Comparison of ENCODE assay signal across 8 mouse cellular contexts in genomic region chr15:97246911-97247790, GRCm38 (mm10). TPM values are rescaled to one million over a fixed set of nuclear protein-coding genes. Genes with fewer than 3 reads are reported as not detected.
A peak's percentile ranks its signal among the peaks of the same experiment; 100 is the strongest.
DNase-seq lines count a peak whose midpoint lies in the region; ATAC-seq and TF ChIP-seq lines count a peak whose summit lies in the region.

Pced1b (plus strand) TSS chr15:97247107.
Amigo2 (minus strand) TSS chr15:97247287.

- no peaks in the 10 kb centered on the region; the same call in 1 of the 2 replicates for H3K27me3 ChIP-seq in embryonic facial prominence, embryonic 11.5 days (ENCODE audit: control insufficient read depth, insufficient read depth, low read length)
- no peaks in the 10 kb centered on the region for H3K27me3 ChIP-seq in liver, adult 2 months (ENCODE audit: control insufficient read depth, insufficient read depth, low read length)
- H3K27me3 ChIP-seq in midbrain, postnatal 0 days (ENCODE audit: insufficient read depth, low read length), result no peaks in the 10 kb centered on the region
- H3K27me3 ChIP-seq in stomach, embryonic 14.5 days (ENCODE audit: control insufficient read depth, insufficient read depth, low read length), result no peaks in the 10 kb centered on the region

- H3K4me3 ChIP-seq in embryonic facial prominence, embryonic 11.5 days (ENCODE audit: low read depth, low read length), result peak within 1 kb of the TSS; percentile 81
- H3K4me3 ChIP-seq in liver, adult 2 months (ENCODE audit: insufficient read depth, low read depth, low read length), result peak within 1 kb of the TSS; percentile 98
- H3K4me3 ChIP-seq in midbrain, postnatal 0 days (ENCODE audit: low read depth, low read length), result peak within 1 kb of the TSS; percentile 80
- H3K4me3 ChIP-seq in stomach, embryonic 14.5 days (ENCODE audit: low read depth, low read length), result peak within 1 kb of the TSS; percentile 78

- peak; percentile 43; the same call in 1 of the 2 replicates for TF ChIP-seq POLR2A in liver, adult 2 months (IDR thresholded peaks at IDR 0.05; ENCODE audit: extremely low read depth, insufficient read depth, low read length)

- H3K4me1 ChIP-seq in embryonic facial prominence, embryonic 11.5 days (ENCODE audit: control insufficient read depth, insufficient read depth, low read length), result no peaks in the 10 kb centered on the region; the same call in 1 of the 2 replicates
- 0 out of 2 replicates have a peak, but pooled peaks cover 2% of the 10 kb centered on the region for H3K4me1 ChIP-seq in liver, adult 2 months (ENCODE audit: control insufficient read depth, insufficient read depth, low read length)
- peaks cover 8% of the 10 kb centered on the region; the same call in 1 of the 2 replicates for H3K4me1 ChIP-seq in midbrain, postnatal 0 days (ENCODE audit: insufficient read depth, low read length)
- no peaks in the 10 kb centered on the region for H3K4me1 ChIP-seq in stomach, embryonic 14.5 days (ENCODE audit: control insufficient read depth, insufficient read depth, low read length)

- H3K9me3 ChIP-seq in embryonic facial prominence, embryonic 11.5 days (replicated peaks; ENCODE audit: control insufficient read depth, low read length), result no peaks in the 10 kb centered on the region
- no peaks in the 10 kb centered on the region for H3K9me3 ChIP-seq in midbrain, postnatal 0 days (ENCODE audit: low read length)
- no peaks in the 10 kb centered on the region for H3K9me3 ChIP-seq in stomach, embryonic 14.5 days (ENCODE audit: control insufficient read depth, low read depth, low read length)

- peak within 1 kb of the TSS; percentile 89 for H3K9ac ChIP-seq in embryonic facial prominence, embryonic 11.5 days (replicated peaks; ENCODE audit: low read length)
- H3K9ac ChIP-seq in liver, adult 2 months (ENCODE audit: low read depth, low read length), result peak within 1 kb of the TSS; percentile 100
- peak within 1 kb of the TSS; percentile 97 for H3K9ac ChIP-seq in midbrain, postnatal 0 days (replicated peaks; ENCODE audit: low read length, poor library complexity, severe bottlenecking)
- H3K9ac ChIP-seq in stomach, embryonic 14.5 days (replicated peaks; ENCODE audit: low read depth, low read length), result peak within 1 kb of the TSS; percentile 78

- H3K36me3 ChIP-seq in embryonic facial prominence, embryonic 11.5 days (replicated peaks; ENCODE audit: control insufficient read depth, insufficient read depth, low read depth, low read length), result no peaks in the 10 kb centered on the region
- H3K36me3 ChIP-seq in liver, adult 2 months (ENCODE audit: control insufficient read depth, insufficient read depth, low read length), result no peaks in the 10 kb centered on the region; the same call in 1 of the 2 replicates
- H3K36me3 ChIP-seq in midbrain, postnatal 0 days (ENCODE audit: insufficient read depth, low read length), result no peaks in the 10 kb centered on the region
- no peaks in the 10 kb centered on the region for H3K36me3 ChIP-seq in stomach, embryonic 14.5 days (ENCODE audit: control insufficient read depth, insufficient read depth, low read length)

- TF ChIP-seq CTCF in liver, adult 2 months (IDR thresholded peaks at IDR 0.05; ENCODE audit: low read depth, low read length), result no peak
- TF ChIP-seq CTCF in midbrain, postnatal 0 days (IDR thresholded peaks at IDR 0.05), result no peak; the same call in 1 of the 2 replicates

- peak within 1 kb of the TSS; percentile 93 for H3K4me2 ChIP-seq in embryonic facial prominence, embryonic 11.5 days (ENCODE audit: low read depth, low read length)
- peak within 1 kb of the TSS; percentile 92 for H3K4me2 ChIP-seq in midbrain, postnatal 0 days (ENCODE audit: low read depth, low read length, poor library complexity, severe bottlenecking)
- H3K4me2 ChIP-seq in stomach, embryonic 14.5 days (replicated peaks; ENCODE audit: low read depth, low read length), result peak within 1 kb of the TSS; percentile 82

- peak; percentile 81 for ATAC-seq in embryonic facial prominence, embryonic 11.5 days (replicated peaks; ENCODE audit: insufficient number of reproducible peaks, low FRiP score, low TSS enrichment, low read depth)
- ATAC-seq in midbrain, postnatal 0 days (ENCODE audit: low FRiP score), result peak; percentile 84
- peak; percentile 86 for ATAC-seq in stomach, embryonic 14.5 days (ENCODE audit: insufficient number of reproducible peaks, insufficient read depth, low FRiP score, low read depth)

- under 1% methylated on average over 88 of the region's 125 CpGs for WGBS in embryonic facial prominence, embryonic 11.5 days
- 1% methylated on average over 110 of the region's 125 CpGs for WGBS in liver, adult 2 months
- WGBS in midbrain, postnatal 0 days, result under 1% methylated on average over 68 of the region's 125 CpGs
- under 1% methylated on average over 76 of the region's 125 CpGs for WGBS in stomach, embryonic 14.5 days

- peaks cover 16% of the 10 kb centered on the region; the same call in 1 of the 2 replicates for H3K79me2 ChIP-seq in liver, adult 2 months (ENCODE audit: control insufficient read depth, insufficient read depth, low read length)

- peak within 1 kb of the TSS; percentile 75 for H3K27ac ChIP-seq in embryonic facial prominence, embryonic 11.5 days (replicated peaks; ENCODE audit: low read depth, low read length)
- H3K27ac ChIP-seq in liver, adult 2 months (replicated peaks; ENCODE audit: insufficient read depth, low read depth, low read length), result peak within 1 kb of the TSS; percentile 83
- peak within 1 kb of the TSS; percentile 92 for H3K27ac ChIP-seq in midbrain, postnatal 0 days (ENCODE audit: low read depth, low read length)
- peak within 1 kb of the TSS; percentile 74 for H3K27ac ChIP-seq in stomach, embryonic 14.5 days (ENCODE audit: low read length)

- DNase-seq in cerebellum, adult 11-12 months, result peak; percentile 6
- no peak for DNase-seq in cerebellum, adult 9-11 months
- DNase-seq in embryonic facial prominence, embryonic 11.5 days (ENCODE audit: low spot score), result peak; percentile 68
- DNase-seq in heart, adult 9 months (ENCODE audit: low spot score in 2 of 2), result peak; percentile 58 to 65
- DNase-seq in kidney, adult 8-10 months, result peak; percentile 22 to 35
- no peak for DNase-seq in liver, adult 2 months (ENCODE audit: extremely low read depth, low read depth, low spot score)
- DNase-seq in midbrain, postnatal 0 days (ENCODE audit: low spot score), result peak; percentile 62

RNA-seq across cellular contexts. Expression of gene Pced1b, which starts in this region (rescaled TPM):
- polyA plus RNA-seq in embryonic facial prominence, embryonic 11.5 days (2014; fragmentation: Nextera tagmentation; extraction: Ambion mirVana), result 3.0 and 4.3 TPM in 2 replicates
- total RNA-seq in liver, adult 2 months (2014; rRNA removed), result 0.92 and 1.9 TPM in 2 replicates
- 4.1 and 5.6 TPM in 2 replicates for polyA plus RNA-seq in liver, adult 2 months (2012; rRNA removed)
- 8.8 and 10.4 TPM in 2 replicates for total RNA-seq in midbrain, postnatal 0 days (2014; rRNA removed)
- 7.0 and 8.1 TPM in 2 replicates for polyA plus RNA-seq in midbrain, postnatal 0 days (2015; fragmentation: Nextera tagmentation; extraction: Ambion mirVana)
- 3.5 and 4.1 TPM in 2 replicates for polyA plus RNA-seq in stomach, embryonic 14.5 days (2014; fragmentation: Nextera tagmentation; extraction: Ambion mirVana)

RNA-seq across cellular contexts. Expression of gene Amigo2, which starts in this region (rescaled TPM):
- 5.9 TPM in 2 replicates for polyA plus RNA-seq in embryonic facial prominence, embryonic 11.5 days (2014; fragmentation: Nextera tagmentation; extraction: Ambion mirVana)
- 6.5 and 7.0 TPM in 2 replicates for total RNA-seq in liver, adult 2 months (2014; rRNA removed)
- 0.76 and 1.4 TPM in 2 replicates for polyA plus RNA-seq in liver, adult 2 months (2012; rRNA removed)
- 21.8 and 22.4 TPM in 2 replicates for total RNA-seq in midbrain, postnatal 0 days (2014; rRNA removed)
- 17.4 and 20.1 TPM in 2 replicates for polyA plus RNA-seq in midbrain, postnatal 0 days (2015; fragmentation: Nextera tagmentation; extraction: Ambion mirVana)
- 3.0 and 5.5 TPM in 2 replicates for polyA plus RNA-seq in stomach, embryonic 14.5 days (2014; fragmentation: Nextera tagmentation; extraction: Ambion mirVana)

Comparison
In these comparisons a context has a peak if more than half of its experiments do, and no peak if none do; other contexts are left out.
1. DNase-seq: peak in cerebellum, adult 11-12 months (single experiment), embryonic facial prominence, embryonic 11.5 days (single experiment), heart, adult 9 months (2 of 2), kidney, adult 8-10 months (2 of 2) and midbrain, postnatal 0 days (single experiment); none in cerebellum, adult 9-11 months (single experiment) and liver, adult 2 months (single experiment).
2. Peak in every context shown above with its lines, with median percentiles within 50 percentile points of each other: ATAC-seq, H3K27ac ChIP-seq, H3K4me2 ChIP-seq, H3K4me3 ChIP-seq and H3K9ac ChIP-seq.